Comparison of ENCODE assay signal across 9 mouse cellular contexts in genomic region chrX:49377067-49377466, GRCm38 (mm10).
DNase-seq lines count a peak whose midpoint lies in the region; ATAC-seq and TF ChIP-seq lines count a peak whose summit lies in the region.
"Had no signal": no experiment of that assay in that cellular context is flagged by ENCODE, and none has a peak within 500 bp of the region (broad histone marks: within the 10 kb centered on the region; RNA-seq: fewer than 3 reads in every experiment).

No protein-coding gene starts in this region.

- DNase-seq in forebrain, embryonic 14.5 days (ENCODE audit: low spot score), result peak; percentile 59
- no peak for DNase-seq in forebrain, embryonic 10.5 days (ENCODE audit: extremely low spot score, low spot score)
- DNase-seq in liver, adult 2 months (ENCODE audit: extremely low read depth, low read depth, low spot score), result peak; percentile 37
- peak; percentile 16 for DNase-seq in ES-CJ7 (ENCODE audit: low read depth, low spot score)
- DNase-seq in embryo, embryonic 9.5 days (ENCODE audit: extremely low spot score), result peak; percentile 4
- peak; percentile 53 for DNase-seq in limb, embryonic 11.5 days (ENCODE audit: low spot score)
- no peak for DNase-seq in spleen, adult 12 weeks (ENCODE audit: low spot score)

- 0 out of 2 replicates have a peak, but pooled peaks have one; percentile 3 for TF ChIP-seq CTCF in liver, adult 2 months (IDR thresholded peaks at IDR 0.05; ENCODE audit: low read depth, low read length)

- TF ChIP-seq POLR2A in liver, adult 2 months (IDR thresholded peaks at IDR 0.05; ENCODE audit: extremely low read depth, insufficient read depth, low read length), result no peak

- no peak for ATAC-seq in forebrain, embryonic 14.5 days
- ATAC-seq in liver, embryonic 12.5 days, result no peak
- ATAC-seq in limb, embryonic 11.5 days (ENCODE audit: insufficient number of reproducible peaks, low FRiP score, low TSS enrichment, low read depth), result no peak

- no peaks in the 10 kb centered on the region for H3K79me2 ChIP-seq in liver, adult 2 months (ENCODE audit: control insufficient read depth, insufficient read depth, low read length)

- H3K9ac ChIP-seq in forebrain, embryonic 14.5 days (ENCODE audit: low read length), result no peak overlapping the region
- no peak overlapping the region for H3K9ac ChIP-seq in liver, adult 2 months (ENCODE audit: low read depth, low read length)
- no peak overlapping the region for H3K9ac ChIP-seq in liver, embryonic 12.5 days
- H3K9ac ChIP-seq in limb, embryonic 11.5 days (ENCODE audit: low read length), result no peak overlapping the region

- H3K4me2 ChIP-seq in forebrain, embryonic 14.5 days (ENCODE audit: low read length), result no peak overlapping the region
- H3K4me2 ChIP-seq in liver, embryonic 12.5 days, result no peak overlapping the region; the same call in 1 of the 2 replicates
- H3K4me2 ChIP-seq in limb, embryonic 11.5 days (ENCODE audit: low read depth, severe bottlenecking), result no peak overlapping the region

- H3K27me3 ChIP-seq in forebrain, embryonic 14.5 days (replicated peaks; ENCODE audit: control insufficient read depth, insufficient read depth, low read length), result no peaks in the 10 kb centered on the region
- H3K27me3 ChIP-seq in forebrain, embryonic 10.5 days (ENCODE audit: poor library complexity, severe bottlenecking), result no peaks in the 10 kb centered on the region
- no peaks in the 10 kb centered on the region for H3K27me3 ChIP-seq in liver, adult 2 months (ENCODE audit: control insufficient read depth, insufficient read depth, low read length)
- no peaks in the 10 kb centered on the region for H3K27me3 ChIP-seq in liver, embryonic 12.5 days (replicated peaks)
- no peaks in the 10 kb centered on the region for H3K27me3 ChIP-seq in limb, embryonic 11.5 days (ENCODE audit: control insufficient read depth, insufficient read depth, low read length)

- H3K4me1 ChIP-seq in forebrain, embryonic 14.5 days (ENCODE audit: control insufficient read depth, insufficient read depth, low read length), result no peaks in the 10 kb centered on the region; the same call in 1 of the 2 replicates
- no peaks in the 10 kb centered on the region for H3K4me1 ChIP-seq in forebrain, embryonic 10.5 days
- H3K4me1 ChIP-seq in liver, adult 2 months (ENCODE audit: control insufficient read depth, insufficient read depth, low read length), result no peaks in the 10 kb centered on the region
- no peaks in the 10 kb centered on the region for H3K4me1 ChIP-seq in liver, embryonic 12.5 days
- H3K4me1 ChIP-seq in limb, embryonic 11.5 days (ENCODE audit: control insufficient read depth, insufficient read depth, low read length), result no peaks in the 10 kb centered on the region

- H3K27ac ChIP-seq in forebrain, embryonic 14.5 days (ENCODE audit: low read depth, low read length), result no peak overlapping the region
- no peak overlapping the region for H3K27ac ChIP-seq in forebrain, embryonic 10.5 days
- H3K27ac ChIP-seq in liver, adult 2 months (replicated peaks; ENCODE audit: insufficient read depth, low read depth, low read length), result no peak overlapping the region
- H3K27ac ChIP-seq in liver, embryonic 12.5 days, result no peak overlapping the region
- H3K27ac ChIP-seq in limb, embryonic 11.5 days (replicated peaks; ENCODE audit: low read depth, low read length), result no peak overlapping the region
- H3K27ac ChIP-seq: macrophage had no signal

- no peak overlapping the region for H3K4me3 ChIP-seq in forebrain, embryonic 14.5 days (ENCODE audit: low read depth, low read length)
- H3K4me3 ChIP-seq in forebrain, embryonic 10.5 days, result no peak overlapping the region
- no peak overlapping the region for H3K4me3 ChIP-seq in liver, adult 2 months (ENCODE audit: insufficient read depth, low read depth, low read length)
- no peak overlapping the region for H3K4me3 ChIP-seq in liver, embryonic 12.5 days
- H3K4me3 ChIP-seq in limb, embryonic 11.5 days (ENCODE audit: low read depth, low read length), result no peak overlapping the region

- no peaks in the 10 kb centered on the region for H3K9me3 ChIP-seq in forebrain, embryonic 14.5 days (replicated peaks; ENCODE audit: control insufficient read depth, low read length)
- H3K9me3 ChIP-seq in forebrain, embryonic 10.5 days, result no peaks in the 10 kb centered on the region
- no peaks in the 10 kb centered on the region for H3K9me3 ChIP-seq in liver, embryonic 12.5 days (replicated peaks)
- no peaks in the 10 kb centered on the region for H3K9me3 ChIP-seq in limb, embryonic 11.5 days (ENCODE audit: control insufficient read depth, low read length)

- WGBS in forebrain, embryonic 14.5 days, result 32% methylated on average over 8 of the region's 8 CpGs
- WGBS in forebrain, embryonic 10.5 days, result 24% methylated on average over 8 of the region's 8 CpGs
- WGBS in liver, adult 2 months, result 12% methylated on average over 8 of the region's 8 CpGs
- 19% methylated on average over 8 of the region's 8 CpGs for WGBS in liver, embryonic 12.5 days (ENCODE audit: insufficient replicate concordance)
- WGBS in limb, embryonic 11.5 days, result 28% methylated on average over 8 of the region's 8 CpGs

- H3K36me3 ChIP-seq in forebrain, embryonic 14.5 days (ENCODE audit: control insufficient read depth, insufficient read depth, low read length), result no peaks in the 10 kb centered on the region
- H3K36me3 ChIP-seq in forebrain, embryonic 10.5 days (replicated peaks), result no peaks in the 10 kb centered on the region
- no peaks in the 10 kb centered on the region for H3K36me3 ChIP-seq in liver, adult 2 months (ENCODE audit: control insufficient read depth, insufficient read depth, low read length)
- H3K36me3 ChIP-seq in liver, embryonic 12.5 days, result no peaks in the 10 kb centered on the region
- H3K36me3 ChIP-seq in limb, embryonic 11.5 days (ENCODE audit: control insufficient read depth, insufficient read depth, low read length), result no peaks in the 10 kb centered on the region

Comparison
In these comparisons a context has a peak if more than half of its experiments do, and no peak if none do; other contexts are left out.
1. DNase-seq: peak in forebrain, embryonic 14.5 days (single experiment), liver, adult 2 months (single experiment), ES-CJ7 (single experiment), embryo, embryonic 9.5 days (single experiment) and limb, embryonic 11.5 days (single experiment); none in forebrain, embryonic 10.5 days (single experiment) and spleen, adult 12 weeks (single experiment).